27 mouse cellular contexts compared by ENCODE assay signal in genomic region chr7:96181751-96182150, GRCm38 (mm10). TPM values are rescaled to one million over a fixed set of nuclear protein-coding genes. Genes with fewer than 3 reads are reported as not detected.
DNase-seq lines count a peak whose midpoint lies in the region; ATAC-seq and TF ChIP-seq lines count a peak whose summit lies in the region.
"Had no signal": no experiment of that assay in that cellular context is flagged by ENCODE, and none has a peak within 500 bp of the region (broad histone marks: within the 10 kb centered on the region; RNA-seq: fewer than 3 reads in every experiment).

No protein-coding gene starts in this region.

- 91% methylated on average over 4 of the region's 4 CpGs for WGBS in forebrain, embryonic 16.5 days

- TF ChIP-seq POLR2A in myocyte (IDR thresholded peaks at IDR 0.05; ENCODE audit: insufficient read length, low read depth), result no peak

- H3K27ac ChIP-seq in forebrain, embryonic 16.5 days (ENCODE audit: low read length), result no peak overlapping the region
- H3K27ac ChIP-seq: embryonic facial prominence, embryonic 12.5 days; heart, embryonic 10.5 days; heart, embryonic 13.5 days; hindbrain, embryonic 14.5 days; hindbrain, postnatal 0 days had no signal

- H3K27me3 ChIP-seq in myocyte (ENCODE audit: control insufficient read depth, insufficient read depth, insufficient read length), result no peaks in the 10 kb centered on the region
- H3K27me3 ChIP-seq in forebrain, embryonic 16.5 days (replicated peaks; ENCODE audit: control insufficient read depth, insufficient read depth, low read length), result no peaks in the 10 kb centered on the region
- H3K27me3 ChIP-seq: embryonic facial prominence, embryonic 12.5 days; heart, embryonic 13.5 days had no signal

- DNase-seq in heart, adult 11 months, result peak; percentile 36
- no peak for DNase-seq in heart, adult 9 months (ENCODE audit: low spot score in 2 of 2)
- DNase-seq in fat pad, adult 2 months (ENCODE audit: extremely low read depth, low read depth, low spot score), result peak; percentile 94
- no peak for DNase-seq in lung, postnatal 36 days
- no peak for DNase-seq in spleen, postnatal 10 days (ENCODE audit: low spot score in 2 of 2)
- DNase-seq: adrenal gland, postnatal 10 days; adrenal gland, postnatal 36 days; B cell, adult 2 months; cerebellum, adult 18-20 months; cerebellum, adult 9-10 months; cerebellum, postnatal 14 days; gastrocnemius, postnatal 25 days; heart, adult 18-20 months; heart, postnatal 14 days; heart, postnatal 4 days had no signal

- H3K36me3 ChIP-seq in myocyte (ENCODE audit: control insufficient read depth, insufficient read depth), result no peaks in the 10 kb centered on the region
- no peaks in the 10 kb centered on the region for H3K36me3 ChIP-seq in forebrain, embryonic 16.5 days (ENCODE audit: control insufficient read depth, insufficient read depth)
- H3K36me3 ChIP-seq: embryonic facial prominence, embryonic 12.5 days; heart, embryonic 10.5 days; heart, embryonic 13.5 days had no signal

- H3ac ChIP-seq in myocyte (ENCODE audit: control insufficient read depth, insufficient read length), result no peak overlapping the region

- no peak overlapping the region for H3K4me3 ChIP-seq in myocyte
- no peak overlapping the region for H3K4me3 ChIP-seq in forebrain, embryonic 16.5 days (replicated peaks; ENCODE audit: low read length)
- H3K4me3 ChIP-seq: embryonic facial prominence, embryonic 12.5 days; erythroblast, embryonic 14.5 days; heart, embryonic 10.5 days; heart, embryonic 13.5 days had no signal

- H3K9ac ChIP-seq in forebrain, embryonic 16.5 days (replicated peaks; ENCODE audit: low read depth, low read length), result no peak overlapping the region
- H3K9ac ChIP-seq: embryonic facial prominence, embryonic 12.5 days; heart, embryonic 13.5 days; hindbrain, embryonic 14.5 days had no signal

- H3K79me2 ChIP-seq in myocyte (ENCODE audit: control insufficient read depth, insufficient read depth), result no peaks in the 10 kb centered on the region

- ATAC-seq in forebrain, embryonic 16.5 days, result no peak
- ATAC-seq: activated CD4-positive, CD25-positive, alpha-beta regulatory T cell, adult 4 months; forebrain, embryonic 14.5 days; hindbrain, postnatal 0 days; inflammation-experienced regulatory T-cells, adult 6 months; intestine, embryonic 16.5 days had no signal

- no peaks in the 10 kb centered on the region for H3K9me3 ChIP-seq in forebrain, embryonic 16.5 days (ENCODE audit: control insufficient read depth, low read length)
- H3K9me3 ChIP-seq: embryonic facial prominence, embryonic 12.5 days; heart, embryonic 10.5 days; heart, embryonic 13.5 days had no signal

- peak overlapping the region; percentile 6 for H3K4me2 ChIP-seq in myocyte (ENCODE audit: low read depth)
- H3K4me2 ChIP-seq in forebrain, embryonic 16.5 days (ENCODE audit: low read length), result no peak overlapping the region
- H3K4me2 ChIP-seq: embryonic facial prominence, embryonic 12.5 days; heart, embryonic 13.5 days; hindbrain, embryonic 14.5 days had no signal

- no peaks in the 10 kb centered on the region for H3K4me1 ChIP-seq in forebrain, embryonic 16.5 days (replicated peaks; ENCODE audit: control insufficient read depth, insufficient read depth, low read length)
- H3K4me1 ChIP-seq: embryonic facial prominence, embryonic 12.5 days; heart, embryonic 10.5 days; heart, embryonic 13.5 days had no signal

TF ChIP-seq in myocyte, 11 proteins besides CTCF, POLR2A, EP300 and RAD21:
- TF ChIP-seq TCF12 (IDR thresholded peaks at IDR 0.05; ENCODE audit: insufficient read depth, poor library complexity, severe bottlenecking) (no peak), TCF3 (IDR thresholded peaks at IDR 0.05; ENCODE audit: insufficient read length, low read depth) (no peak), REST (IDR thresholded peaks at IDR 0.05; ENCODE audit: insufficient read depth, insufficient read length) (no peak), CEBPB (IDR thresholded peaks at IDR 0.05; ENCODE audit: insufficient read depth, poor library complexity, severe bottlenecking) (no peak), E2F4 (IDR thresholded peaks at IDR 0.05; ENCODE audit: insufficient read depth) (no peak), SRF (IDR thresholded peaks at IDR 0.05; ENCODE audit: control insufficient read depth, insufficient read length, low read depth) (no peak), MAX (IDR thresholded peaks at IDR 0.05; ENCODE audit: low read depth) (no peak)

RNA-seq across cellular contexts. Expression of gene Tenm4, which starts 10.7 kb away (rescaled TPM):
- 10.9 TPM for polyA plus RNA-seq in myocyte (2012; fragmentation: generic; extraction: Trizol)
- polyA plus RNA-seq in forebrain, embryonic 16.5 days (2015; fragmentation: Nextera tagmentation; extraction: Ambion mirVana), result 92.0 and 105 TPM in 2 replicates
- polyA plus RNA-seq: erythroblast, embryonic 14.5 days had no signal

Comparison
In these comparisons a context has a peak if more than half of its experiments do, and no peak if none do; other contexts are left out.
1. DNase-seq: peak in heart, adult 11 months (single experiment) and fat pad, adult 2 months (single experiment); none in heart, adult 9 months (0 of 2), lung, postnatal 36 days (single experiment) and spleen, postnatal 10 days (0 of 2).